Mouse (Mus musculus) left cerebral cortex, adult 6 months (tissue): ENCODE data around the gene Tmem120a. TPM values are rescaled to one million over a fixed set of nuclear protein-coding genes. Genes with fewer than 3 reads are reported as not detected.

ENCODE experiments used
- long read RNA-seq, 2 experiments: library from polyadenylated mRNA; unstranded; transcript quantifications; one replicate each; pipeline ENCODE4 v2.0.0; 2019 to 2020
- polyA plus RNA-seq: library from polyadenylated mRNA; unstranded; fragments of <200 nt; fragmentation: Nextera tagmentation; gene quantifications from 2 replicates; pipeline ENCODE4 v1.2.3, GENCODE M21; 2021

The Tmem120a gene
- 36.7 and 39.5 TPM in 2 replicates for polyA plus RNA-seq
- long read RNA-seq, experiment 1, transcript Tmem120a-201 (12 exons, 1,559 nt): major isoform, 140 of 164 reads
- long read RNA-seq, experiment 1, partial matches to known transcripts: 4 of 164 reads
- long read RNA-seq, experiment 1, other reads (novel, unspliced or antisense): 20 of 164 reads
- long read RNA-seq, experiment 2, transcript Tmem120a-201 (12 exons, 1,559 nt): major isoform, 45 of 54 reads
- long read RNA-seq, experiment 2, partial matches to known transcripts: 4 of 54 reads
- long read RNA-seq, experiment 2, other reads (novel, unspliced or antisense): 4 of 54 reads

DNA sequence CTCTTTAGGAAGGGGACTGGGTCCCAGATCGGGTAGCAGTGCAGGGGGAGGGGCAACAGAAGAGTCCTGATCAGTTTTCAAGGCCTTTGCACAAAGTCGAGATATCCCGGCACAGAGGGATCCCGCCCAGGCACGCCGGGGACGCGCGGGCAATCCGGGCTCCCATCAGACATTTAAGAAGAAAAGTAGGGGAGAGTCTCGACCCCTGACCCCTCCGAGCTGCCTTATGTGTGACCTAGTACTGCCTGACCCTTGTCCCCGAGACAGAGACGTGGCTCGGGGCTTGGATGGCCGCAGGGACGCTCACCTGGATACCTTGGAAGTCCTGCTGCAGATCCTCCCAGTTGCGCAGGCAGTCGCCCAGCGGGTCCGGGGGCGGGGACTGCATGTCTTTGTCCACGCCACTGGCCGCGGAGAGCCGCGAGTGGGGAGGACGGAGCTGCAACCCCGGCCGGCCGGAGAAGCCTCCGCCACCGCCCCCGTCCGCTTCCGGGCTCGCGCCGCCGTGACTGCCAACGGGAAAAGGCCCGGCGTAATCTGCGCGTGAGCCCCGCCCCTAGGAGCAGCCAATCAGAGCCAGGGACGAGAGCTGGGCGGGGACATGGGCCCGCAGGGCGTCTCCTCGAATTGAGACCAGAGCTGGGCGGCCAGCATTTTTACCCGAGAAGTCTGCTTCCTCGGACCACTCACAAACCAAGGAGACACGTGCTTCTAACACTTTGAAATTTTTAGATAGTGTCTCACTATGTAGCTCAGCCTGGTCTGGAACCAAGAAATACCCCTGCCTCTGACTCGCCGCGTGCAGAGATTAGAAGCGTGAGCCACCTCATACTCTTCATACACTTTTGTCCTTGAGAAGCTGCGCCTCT lies at the start of gene Tmem120a:
Gene Tmem120a, minus strand, starts transcription at position 708 of the 869 bp plus-strand sequence.

GRCm38 (mm10) chr5:135778471-135779445 lies 34.5 kb upstream of the Tmem120a start, which contains the start of gene Mdh2:
Mdh2 (plus strand) TSS chr5:135778480.

GRCm38 (mm10) chr5:135777796-135778470 lies 33.7 kb upstream of the Tmem120a start, which contains the start of gene Styxl1:
Styxl1 (minus strand) TSS chr5:135778385.

Other genes starting within 250 kb of the Tmem120a start
- gene Hip1, start 199.3 kb downstream of the Tmem120a start, polyA plus RNA-seq: 12.0 and 14.2 TPM in 2 replicates
- not detected in 2 replicates for gene Ccl26, start 180.9 kb downstream of the Tmem120a start, polyA plus RNA-seq
- 0.27 and 0.61 TPM in 2 replicates for gene Ccl24, start 171.4 kb downstream of the Tmem120a start, polyA plus RNA-seq
- gene Rhbdd2, start 111.8 kb downstream of the Tmem120a start, polyA plus RNA-seq: 88.5 and 90.9 TPM in 2 replicates
- gene Por, start 74.4 kb downstream of the Tmem120a start, polyA plus RNA-seq: 41.1 and 41.6 TPM in 2 replicates
- gene Styxl1, start 33.9 kb upstream of the Tmem120a start, polyA plus RNA-seq: 0.21 TPM in 1 of 2 replicates, not detected in the other
- 702 and 826 TPM in 2 replicates for gene Mdh2, start 34.0 kb upstream of the Tmem120a start, polyA plus RNA-seq
- 18.4 and 20.1 TPM in 2 replicates for gene Srrm3, start 62.4 kb upstream of the Tmem120a start, polyA plus RNA-seq
- 21.3 and 32.6 TPM in 2 replicates for gene Hspb1, start 143.5 kb upstream of the Tmem120a start, polyA plus RNA-seq
- gene Ywhag, start 190.2 kb upstream of the Tmem120a start, polyA plus RNA-seq: 469 and 556 TPM in 2 replicates
- 0.65 and 1.0 TPM in 2 replicates for gene Ssc4d, start 230.1 kb upstream of the Tmem120a start, polyA plus RNA-seq
- gene Zp3, start 235.7 kb upstream of the Tmem120a start, polyA plus RNA-seq: not detected in 2 replicates